Mouse (Mus musculus) limb, embryonic 14.5 days (tissue): ENCODE measurements at regions not wholly inside any gene's neighbourhood (a gene's known extent, or its start where the extent isn't known, plus 50 kb on each side); places are given as distances from the start of the nearest gene placed in this dataset.

ENCODE experiments used
- ATAC-seq: fragments of 200-750 bp; cut with Nextera tagmentation; 2 replicates; pipeline ENCODE4 v1.8.0; 2017; ENCODE audit warnings: low read depth, moderate number of reproducible peaks, moderate TSS enrichment; ENCODE audit not compliant: low FRiP score
- DNase-seq: peaks from one replicate; pipeline ENCODE4 v3.0.0-alpha.2; 2015; ENCODE audit warnings: low spot score
- H3K27ac ChIP-seq: fragments of 300-500 bp; sonication (generic); replicated peaks from 2 replicates; pipeline ENCODE4 v1.5.1; 2014; ENCODE audit warnings: low read depth, mild to moderate bottlenecking, low read length, moderate library complexity, mixed read lengths
- H3K27me3 ChIP-seq: fragments of 300-500 bp; sonication (generic); 2 replicates; pipeline ENCODE4 v1.6.1; 2014; ENCODE audit warnings: low read length, mixed read lengths; ENCODE audit not compliant: control insufficient read depth, insufficient read depth
- H3K36me3 ChIP-seq: fragments of 300-500 bp; sonication (generic); 2 replicates; pipeline ENCODE4 v1.6.1; 2014; ENCODE audit warnings: mild to moderate bottlenecking, low read length, moderate library complexity, mixed read lengths; ENCODE audit not compliant: control insufficient read depth, insufficient read depth
- H3K4me1 ChIP-seq: fragments of 300-500 bp; sonication (generic); 2 replicates; pipeline ENCODE4 v1.6.1; 2014; ENCODE audit warnings: antibody characterized with exemption, low read length, mixed read lengths; ENCODE audit not compliant: control insufficient read depth, insufficient read depth
- H3K4me2 ChIP-seq: fragments of 300-500 bp; sonication (generic); replicated peaks from 2 replicates; pipeline ENCODE4 v1.6.1; 2014; ENCODE audit warnings: low read depth, mild to moderate bottlenecking, low read length, moderate library complexity; ENCODE audit not compliant: severe bottlenecking
- H3K4me3 ChIP-seq: fragments of 300-500 bp; sonication (generic); replicated peaks from 2 replicates; pipeline ENCODE4 v1.5.1; 2014; ENCODE audit warnings: low read length
- H3K9ac ChIP-seq: fragments of 300-500 bp; sonication (generic); 2 replicates; pipeline ENCODE4 v1.6.1; 2014; ENCODE audit warnings: mild to moderate bottlenecking, low read depth, low read length, moderate library complexity; ENCODE audit not compliant: severe bottlenecking
- H3K9me3 ChIP-seq: fragments of 300-500 bp; sonication (generic); 2 replicates; pipeline ENCODE4 v1.6.1; 2016; ENCODE audit warnings: low read length; ENCODE audit not compliant: control insufficient read depth
- POLR2A ChIP-seq: fragments of 200-500 bp; IDR thresholded peaks from 2 replicates; pipeline ENCODE4 v1.8.0; 2012; ENCODE audit warnings: inconsistent platforms, mild to moderate bottlenecking, moderate library complexity, borderline replicate concordance; ENCODE audit not compliant: insufficient read depth, insufficient read length; ENCODE audit errors: extremely low read depth
- WGBS: fragments of 180-500 bp; shearing (Covaris S2); extraction: QIAGEN DNeasy Blood & Tissue Kit; methylation state at CpG from one replicate; pipeline ENCODE4 v1.1.7; 2014; 5-methylcytosine and 5-hydroxymethylcytosine counted together

DNA sequence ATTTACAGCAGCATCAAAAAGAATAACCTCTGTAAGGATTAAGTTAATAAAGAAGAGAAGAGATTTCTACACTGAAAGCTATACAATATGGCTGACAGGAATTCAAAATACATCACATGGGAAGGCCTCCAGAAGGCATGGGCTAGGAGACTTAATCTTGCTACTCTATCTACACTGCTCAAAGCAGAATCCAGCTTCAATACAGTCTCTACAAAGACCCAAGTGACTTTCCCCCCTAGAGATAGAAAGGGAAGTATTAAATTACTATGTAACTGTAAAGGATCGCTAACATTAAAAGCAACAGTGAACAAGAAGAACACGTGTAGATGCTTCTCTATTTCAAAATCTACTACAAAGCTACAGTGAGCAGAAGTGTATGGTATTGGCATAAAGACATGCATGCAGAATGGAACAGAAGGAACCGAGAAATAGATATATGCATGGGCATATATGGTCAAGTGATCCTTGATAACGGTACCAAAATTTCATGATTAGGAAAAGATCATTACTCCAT lies 137.9 kb upstream of the Usp9x start:
- H3K4me2 ChIP-seq = no peak overlapping the region
- no peaks in the 10 kb centered on the region for H3K4me1 ChIP-seq
- H3K36me3 ChIP-seq = no peaks in the 10 kb centered on the region
- no peaks in the 10 kb centered on the region for H3K27me3 ChIP-seq
- 88% methylated on average over 4 of the region's 4 CpGs for WGBS
- no peaks in the 10 kb centered on the region for H3K9me3 ChIP-seq
- no peak for TF ChIP-seq POLR2A
- H3K27ac ChIP-seq = no peak overlapping the region
- no peak overlapping the region for H3K4me3 ChIP-seq
- DNase-seq = no peak
- ATAC-seq = no peak
- no peak overlapping the region for H3K9ac ChIP-seq

DNA sequence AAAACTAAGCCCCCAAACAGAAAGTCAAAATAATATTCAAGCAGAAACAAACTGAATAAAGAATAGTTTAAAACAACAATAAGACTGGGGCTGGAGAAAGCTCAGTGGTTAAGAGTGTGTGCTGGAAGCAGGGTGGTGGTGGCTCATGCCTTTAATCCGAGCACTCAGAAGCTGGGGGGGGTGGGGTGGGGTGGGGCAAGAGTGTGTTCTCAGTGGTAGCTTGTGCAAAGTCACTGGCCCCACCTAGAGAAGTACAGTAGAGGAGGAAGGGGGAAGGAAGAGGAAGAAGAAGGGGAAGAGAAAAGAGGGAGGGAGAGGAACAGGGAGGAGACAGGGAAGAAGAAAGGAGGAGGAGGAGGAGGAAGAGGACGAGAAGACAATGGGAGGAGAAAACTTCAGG lies 141.1 kb upstream of the Usp9x start:
- Histone ChIP-seq H3K4me2 (no peak overlapping the region), H3K9ac (no peak overlapping the region), H3K27me3 (no peaks in the 10 kb centered on the region), H3K4me1 (no peaks in the 10 kb centered on the region), H3K4me3 (no peak overlapping the region), H3K9me3 (no peaks in the 10 kb centered on the region), H3K27ac (no peak overlapping the region), H3K36me3 (no peaks in the 10 kb centered on the region)
- DNase-seq (no peak), ATAC-seq (no peak)
- no peak for TF ChIP-seq POLR2A
- WGBS = 71% methylated on average over 2 of the region's 2 CpGs

DNA sequence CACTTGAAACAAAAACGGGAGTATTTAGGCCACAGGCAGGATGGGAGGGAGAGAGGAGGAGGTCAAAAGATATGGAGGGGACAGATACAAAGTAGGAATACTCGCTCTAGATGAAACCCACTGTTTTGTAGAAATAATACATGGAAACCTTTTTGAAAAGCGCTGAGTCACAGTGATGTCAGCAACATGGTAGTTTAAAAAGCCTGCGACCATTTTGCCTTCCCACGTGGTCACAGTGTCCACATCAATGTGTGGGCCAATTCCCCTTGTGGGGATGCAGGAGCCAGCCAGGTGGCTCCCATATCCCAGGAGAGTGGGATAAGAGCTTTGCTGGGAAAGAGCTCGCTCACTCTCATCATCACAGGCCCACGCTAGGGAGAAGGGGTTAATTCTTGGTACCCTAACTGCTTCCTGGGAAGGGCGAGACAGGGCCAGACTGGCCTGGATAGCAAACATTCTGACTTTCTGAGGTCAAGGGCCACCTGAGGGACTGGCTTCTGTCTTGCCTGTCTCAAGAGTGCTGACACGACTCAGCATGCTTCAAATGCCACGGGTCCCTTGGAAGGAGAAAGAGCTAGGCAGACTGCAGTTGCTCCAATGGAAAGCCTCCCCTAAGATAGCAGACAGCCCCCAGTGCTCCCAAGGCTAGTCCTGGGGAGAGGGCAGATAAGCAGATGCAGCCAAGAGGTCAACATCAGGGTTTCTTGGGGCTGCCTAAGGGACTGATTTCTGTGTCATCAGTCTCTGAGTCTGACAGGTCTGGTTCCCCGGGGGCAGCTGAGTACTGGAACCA lies 143.3 kb upstream of the Usp9x start:
- DNase-seq (no peak), ATAC-seq (no peak)
- WGBS = 57% methylated on average over 11 of the region's 11 CpGs
- no peaks in the 10 kb centered on the region for H3K9me3 ChIP-seq
- no peaks in the 10 kb centered on the region for H3K27me3 ChIP-seq
- no peaks in the 10 kb centered on the region for H3K36me3 ChIP-seq
- H3K27ac ChIP-seq = no peak overlapping the region
- no peak overlapping the region for H3K4me2 ChIP-seq
- H3K4me1 ChIP-seq = no peaks in the 10 kb centered on the region
- H3K9ac ChIP-seq = no peak overlapping the region
- no peak for TF ChIP-seq POLR2A
- no peak overlapping the region for H3K4me3 ChIP-seq

DNA sequence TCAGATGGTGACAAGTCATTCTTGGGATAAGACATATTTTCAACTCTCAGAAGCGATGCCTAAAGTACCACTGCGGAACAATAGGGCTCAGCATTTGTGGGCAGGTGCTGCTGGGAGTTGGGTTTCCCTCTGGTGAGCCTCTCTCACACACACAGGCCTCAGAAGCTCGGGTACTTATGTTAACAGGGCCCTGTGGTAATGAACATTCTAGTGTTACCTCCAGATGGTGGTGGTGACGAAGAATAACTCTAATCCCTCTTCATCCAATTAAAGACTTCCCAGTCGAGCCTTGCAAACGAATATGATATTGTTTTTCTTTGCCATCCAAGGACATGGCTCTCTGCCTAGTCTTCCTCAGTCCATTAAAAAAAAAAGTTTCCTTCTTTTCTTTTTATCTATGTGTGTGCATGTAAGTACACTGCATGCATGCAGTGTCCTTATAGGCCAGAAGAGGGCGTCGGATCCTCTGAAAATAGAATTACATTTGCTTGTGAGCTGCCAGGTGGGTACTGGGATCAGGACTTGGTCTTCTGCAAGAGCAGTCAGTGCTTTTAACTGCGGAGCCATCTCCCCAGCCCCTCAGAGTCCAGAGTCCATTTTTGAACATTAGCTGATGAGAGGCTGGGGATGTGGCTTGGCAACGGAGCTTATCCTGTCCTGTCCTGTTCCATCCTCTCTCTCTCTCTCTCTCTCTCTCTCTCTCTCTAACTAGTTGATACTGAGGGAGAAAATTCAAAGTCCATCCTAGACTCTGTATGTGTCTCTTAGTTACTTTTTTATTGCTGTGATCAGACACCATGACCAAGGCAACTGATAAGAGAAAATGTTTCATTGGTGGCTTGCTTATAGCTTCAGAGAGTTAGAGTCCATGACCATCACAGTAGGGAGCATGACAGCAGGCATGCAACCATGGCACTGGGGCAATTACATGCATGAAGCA lies 146.3 kb upstream of the Usp9x start:
- 78% methylated on average over 10 of the region's 10 CpGs for WGBS
- no peak overlapping the region for H3K4me3 ChIP-seq
- TF ChIP-seq POLR2A = no peak
- ATAC-seq (no peak), DNase-seq (no peak)
- no peaks in the 10 kb centered on the region for H3K27me3 ChIP-seq
- H3K27ac ChIP-seq = no peak overlapping the region
- no peaks in the 10 kb centered on the region for H3K4me1 ChIP-seq
- H3K4me2 ChIP-seq = no peak overlapping the region
- H3K9me3 ChIP-seq = no peaks in the 10 kb centered on the region
- H3K9ac ChIP-seq = no peak overlapping the region
- no peaks in the 10 kb centered on the region for H3K36me3 ChIP-seq

DNA sequence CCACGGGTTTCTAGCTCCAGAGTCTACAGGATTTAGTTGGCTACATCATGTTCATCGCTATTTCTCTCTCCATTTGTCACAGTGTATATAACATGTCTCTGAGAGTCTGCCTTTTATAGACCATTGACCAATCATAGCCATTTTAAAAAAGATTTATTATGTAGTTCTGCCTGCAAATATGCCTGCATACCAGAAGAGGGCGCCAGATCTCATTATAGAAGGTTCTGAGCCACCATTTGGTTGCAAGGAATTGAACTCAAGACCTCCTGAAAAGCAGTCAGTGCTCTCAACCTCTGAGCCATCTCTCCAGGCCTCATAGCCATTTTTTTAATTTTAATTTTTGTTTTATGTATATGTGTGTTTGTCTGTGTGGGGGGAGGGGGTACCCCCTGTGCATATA lies 151.7 kb upstream of the Usp9x start:
- Histone ChIP-seq H3K4me2 (no peak overlapping the region), H3K27me3 (no peaks in the 10 kb centered on the region), H3K9me3 (no peaks in the 10 kb centered on the region), H3K9ac (no peak overlapping the region), H3K4me1 (no peaks in the 10 kb centered on the region), H3K36me3 (no peaks in the 10 kb centered on the region), H3K4me3 (no peak overlapping the region), H3K27ac (no peak overlapping the region)
- DNase-seq (no peak), ATAC-seq (no peak)
- WGBS = 24% methylated on average over 3 of the region's 3 CpGs
- no peak for TF ChIP-seq POLR2A
